Comparison of ENCODE assay signal across 8 mouse cellular contexts in genomic region chr15:12203512-12204318, GRCm38 (mm10). TPM values are rescaled to one million over a fixed set of nuclear protein-coding genes. Genes with fewer than 3 reads are reported as not detected.
DNase-seq lines count a peak whose midpoint lies in the region; ATAC-seq and TF ChIP-seq lines count a peak whose summit lies in the region.

No protein-coding gene starts in this region.

- no peaks in the 10 kb centered on the region for H3K9me3 ChIP-seq in intestine, embryonic 15.5 days

- peak; percentile 30 for DNase-seq in kidney, adult 18-20 months
- DNase-seq in kidney, postnatal 4 days, result no peak
- peak; percentile 81 for DNase-seq in embryo, embryonic 10.5 days (ENCODE audit: low spot score)
- peak; percentile 50 for DNase-seq in mesoderm, embryonic 11.5 days (ENCODE audit: low read depth, low spot score)
- DNase-seq in ovary, postnatal 36 days (ENCODE audit: low spot score), result no peak
- DNase-seq in left cerebral cortex, adult 2 months (ENCODE audit: extremely low spot score in 1 of 2, low spot score in 2 of 2), result no peak
- DNase-seq in testis, postnatal 14 days (ENCODE audit: low spot score), result no peak

- no peak for TF ChIP-seq CTCF in left cerebral cortex, adult 2 months (IDR thresholded peaks at IDR 0.05)

- H3K27ac ChIP-seq in intestine, embryonic 15.5 days, result peak overlapping the region; percentile 77
- H3K27ac ChIP-seq in left cerebral cortex, adult 2 months, result no peak overlapping the region

- H3K36me3 ChIP-seq in intestine, embryonic 15.5 days, result no peaks in the 10 kb centered on the region

- no peak for ATAC-seq in intestine, embryonic 15.5 days

- peak overlapping the region; percentile 61 for H3K4me2 ChIP-seq in intestine, embryonic 15.5 days (replicated peaks)

- H3K4me3 ChIP-seq in intestine, embryonic 15.5 days (replicated peaks), result peak overlapping the region; percentile 96
- no peak overlapping the region for H3K4me3 ChIP-seq in left cerebral cortex, adult 2 months

- H3K4me1 ChIP-seq in intestine, embryonic 15.5 days (replicated peaks), result peaks cover 31% of the 10 kb centered on the region

- intact Hi-C loops in left cerebral cortex, adult 2 months (cut with DNase I), result no loop called here

- H3K9ac ChIP-seq in intestine, embryonic 15.5 days, result peak overlapping the region; percentile 36

- WGBS in intestine, embryonic 15.5 days, result 20% methylated on average over 10 of the region's 10 CpGs

- H3K27me3 ChIP-seq in intestine, embryonic 15.5 days (replicated peaks), result no peaks in the 10 kb centered on the region

RNA-seq across cellular contexts. Expression of gene Mtmr12, which starts 1.1 kb away (rescaled TPM):
- polyA plus RNA-seq in intestine, embryonic 15.5 days (2015; fragmentation: Nextera tagmentation; extraction: Ambion mirVana), result 16.6 and 17.9 TPM in 2 replicates
- 10 to 100 TPM; 54.9 to 55.6 TPM for total RNA-seq in left cerebral cortex, adult 2 months (2021)

Comparison
In these comparisons a context has a peak if more than half of its experiments do, and no peak if none do; other contexts are left out.
1. DNase-seq: peak in kidney, adult 18-20 months (single experiment), embryo, embryonic 10.5 days (single experiment) and mesoderm, embryonic 11.5 days (single experiment); none in kidney, postnatal 4 days (0 of 2), ovary, postnatal 36 days (single experiment), left cerebral cortex, adult 2 months (0 of 2) and testis, postnatal 14 days (single experiment).